Mouse (Mus musculus) heart, embryonic 13.5 days (tissue): ENCODE measurements around the gene Mapk8ip1. TPM values are rescaled to one million over a fixed set of nuclear protein-coding genes. Genes with fewer than 3 reads are reported as not detected.

Source experiments
- ATAC-seq: fragments of 200-750 bp; cut with Nextera tagmentation; 2 replicates; pipeline ENCODE4 v1.8.0; 2017; ENCODE audit warnings: moderate TSS enrichment; ENCODE audit not compliant: insufficient number of reproducible peaks, low FRiP score, low TSS enrichment; ENCODE audit errors: extremely low read depth
- H3K27ac ChIP-seq: fragments of 300-500 bp; sonication (generic); replicated peaks from 2 replicates; pipeline ENCODE4 v1.5.1; 2015; ENCODE audit warnings: moderate library complexity, mild to moderate bottlenecking, inconsistent platforms
- H3K27me3 ChIP-seq: fragments of 300-500 bp; sonication (generic); replicated peaks from 2 replicates; pipeline ENCODE4 v1.6.1; 2015; ENCODE audit warnings: mild to moderate bottlenecking, inconsistent platforms
- H3K36me3 ChIP-seq: fragments of 300-500 bp; sonication (generic); 2 replicates; pipeline ENCODE4 v1.6.1; 2015; ENCODE audit warnings: mild to moderate bottlenecking, inconsistent platforms
- H3K4me1 ChIP-seq: fragments of 300-500 bp; sonication (generic); 2 replicates; pipeline ENCODE4 v1.6.1; 2015; ENCODE audit warnings: inconsistent platforms
- H3K4me2 ChIP-seq: fragments of 300-500 bp; sonication (generic); 2 replicates; pipeline ENCODE4 v1.6.1; 2015; ENCODE audit warnings: inconsistent platforms, mild to moderate bottlenecking, moderate library complexity
- H3K4me3 ChIP-seq: fragments of 300-500 bp; sonication (generic); 2 replicates; pipeline ENCODE4 v1.5.1; 2015; ENCODE audit warnings: moderate library complexity, mild to moderate bottlenecking, inconsistent platforms
- H3K9ac ChIP-seq: fragments of 300-500 bp; sonication (generic); 2 replicates; pipeline ENCODE4 v1.6.1; 2015; ENCODE audit warnings: inconsistent platforms, mild to moderate bottlenecking, moderate library complexity
- H3K9me3 ChIP-seq: fragments of 300-500 bp; sonication (generic); 2 replicates; pipeline ENCODE4 v1.6.1; 2016; ENCODE audit warnings: inconsistent platforms
- WGBS: fragments of 180-500 bp; shearing (Covaris S2); methylation state at CpG from one replicate; pipeline ENCODE4 v1.1.7; 2015; ENCODE audit warnings: mixed read lengths; 5-methylcytosine and 5-hydroxymethylcytosine counted together
- polyA plus RNA-seq: library from polyadenylated mRNA; unstranded; fragments of >200 nt; fragmentation: Nextera tagmentation; extraction: Ambion mirVana; gene quantifications from 2 replicates; pipeline ENCODE4 v1.2.1, GENCODE M21; 2015

Mapk8ip1 gene
- polyA plus RNA-seq, 1 experiment from 2014 or later, result 7.5 TPM

- Histone ChIP-seq H3K4me3 (no peak overlapping the region), H3K27ac (no peak overlapping the region)
Measured at GRCm38 (mm10) chr2:92435023-92435422, 34.0 kb upstream of the Mapk8ip1 start.

DNA sequence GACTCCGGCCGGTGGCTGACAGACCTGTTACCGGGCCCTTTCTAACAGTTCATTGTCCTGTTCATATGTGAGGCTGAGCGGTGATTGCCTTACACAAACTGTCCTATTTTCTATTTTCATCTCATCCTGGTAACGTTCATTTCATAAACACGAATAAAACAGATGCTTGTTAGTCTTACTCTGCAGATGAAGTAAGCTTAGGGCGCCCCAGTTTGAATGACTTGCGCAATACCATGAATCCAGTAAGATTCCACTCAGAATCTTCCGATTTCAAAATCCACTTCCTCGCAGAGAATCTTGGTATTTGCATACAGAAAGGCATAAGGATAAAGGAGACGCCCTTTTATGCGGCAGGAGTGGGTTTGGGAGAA lies 33.3 kb upstream of the Mapk8ip1 start:
- peak overlapping the region; percentile 87 for H3K4me2 ChIP-seq
- H3K27ac ChIP-seq, result peak overlapping the region; percentile 30; the same call in 1 of the 2 replicates
- peak overlapping the region; percentile 90 for H3K4me3 ChIP-seq
- 11% methylated on average over 12 of the region's 12 CpGs for WGBS
- H3K27me3 ChIP-seq, result peaks cover 17% of the 10 kb centered on the region
- no peaks in the 10 kb centered on the region for H3K9me3 ChIP-seq
- H3K4me1 ChIP-seq, result peaks cover 51% of the 10 kb centered on the region
- no peaks in the 10 kb centered on the region for H3K36me3 ChIP-seq
- H3K9ac ChIP-seq, result peak overlapping the region; percentile 78
- ATAC-seq, result no peak

More at GRCm38 (mm10) chr2:92435023-92435422, 34.0 kb upstream of the Mapk8ip1 start:
- no peak overlapping the region; the same call in 1 of the 2 replicates for H3K9ac ChIP-seq
- H3K27me3 ChIP-seq, result peaks cover 22% of the 10 kb centered on the region
- WGBS, result 52% methylated on average over 6 of the region's 6 CpGs
- no peak for ATAC-seq
- H3K4me2 ChIP-seq, result peak overlapping the region; percentile 87
- H3K4me1 ChIP-seq, result peaks cover 44% of the 10 kb centered on the region
- no peaks in the 10 kb centered on the region for H3K9me3 ChIP-seq
- no peaks in the 10 kb centered on the region for H3K36me3 ChIP-seq

- under 1% methylated on average over 76 of the region's 76 CpGs for WGBS
- Histone ChIP-seq H3K27ac (peak within 1 kb of the TSS; percentile 60), H3K4me1 (peaks cover 57% of the 10 kb centered on the region), H3K9ac (peak within 1 kb of the TSS; percentile 91), H3K36me3 (no peaks in the 10 kb centered on the region), H3K27me3 (peaks cover 13% of the 10 kb centered on the region), H3K4me2 (peak within 1 kb of the TSS; percentile 87), H3K9me3 (no peaks in the 10 kb centered on the region), H3K4me3 (peak within 1 kb of the TSS; percentile 90)
- ATAC-seq, result peak; percentile 97
Measured at GRCm38 (mm10) chr2:92433578-92434374, 32.7 kb upstream of the Mapk8ip1 start, which contains the start of gene Cry2. Gene Cry2, minus strand, starts transcription at chr2:92434043.

DNA sequence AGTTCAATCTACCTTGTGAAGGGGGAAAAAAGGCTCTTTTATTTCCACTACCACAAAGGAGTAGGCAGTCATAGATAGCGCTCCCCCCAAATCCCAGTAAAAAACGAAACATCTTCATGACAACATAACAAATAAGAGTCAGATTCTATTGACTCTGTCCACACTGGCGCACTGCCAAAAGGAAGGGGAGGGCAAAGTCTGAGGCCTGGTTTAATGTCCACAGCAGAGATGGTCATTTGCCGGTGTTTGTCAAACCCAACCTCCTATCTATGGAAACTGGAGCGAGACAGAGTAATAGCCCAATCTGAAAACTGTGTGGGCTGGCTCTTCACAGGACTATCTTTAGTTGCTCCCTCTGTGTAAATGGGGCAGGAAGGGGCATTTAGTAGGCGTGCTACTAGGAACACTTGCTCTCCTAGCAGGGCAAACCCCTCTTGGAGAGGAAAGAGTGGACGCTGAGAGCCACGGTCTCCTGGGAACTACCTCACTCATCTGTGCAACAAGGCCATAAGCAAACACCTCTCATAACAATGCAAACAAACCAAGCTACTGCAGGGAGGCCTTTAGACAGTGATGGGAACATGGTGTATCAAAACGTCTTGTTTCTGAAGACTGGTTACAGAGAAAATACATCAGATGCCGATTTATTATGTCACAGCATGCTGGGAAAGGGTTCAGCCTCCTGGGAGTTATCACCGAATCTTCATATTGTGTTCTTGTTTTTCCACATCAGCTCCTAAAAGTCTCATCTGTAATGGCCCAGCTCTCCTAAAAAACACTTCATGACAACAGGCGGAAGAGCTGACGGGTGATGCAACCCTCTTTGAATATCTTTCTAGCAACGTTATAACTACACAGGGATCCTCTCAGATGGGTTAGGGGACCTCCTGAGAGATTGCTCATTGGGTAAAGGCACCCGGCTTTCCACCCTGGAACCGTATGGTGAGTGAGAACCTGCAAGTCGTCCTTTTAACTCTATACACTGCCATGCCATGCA lies 31.5 kb upstream of the Mapk8ip1 start:
- H3K4me3 ChIP-seq, result peak overlapping the region; percentile 90
- peak overlapping the region; percentile 60; the same call in 1 of the 2 replicates for H3K27ac ChIP-seq
- H3K9me3 ChIP-seq, result no peaks in the 10 kb centered on the region
- 41% methylated on average over 17 of the region's 17 CpGs for WGBS
- H3K4me1 ChIP-seq, result peaks cover 68% of the 10 kb centered on the region
- peak overlapping the region; percentile 87 for H3K4me2 ChIP-seq
- no peak for ATAC-seq
- peaks cover 13% of the 10 kb centered on the region for H3K27me3 ChIP-seq
- no peaks in the 10 kb centered on the region for H3K36me3 ChIP-seq
- peak overlapping the region; percentile 91 for H3K9ac ChIP-seq

GRCm38 (mm10) chr2:92431611-92432179 lies 30.6 kb upstream of the Mapk8ip1 start:
- peak overlapping the region; percentile 90 for H3K4me3 ChIP-seq
- H3K36me3 ChIP-seq, result no peaks in the 10 kb centered on the region
- WGBS, result 33% methylated on average over 11 of the region's 11 CpGs
- H3K27me3 ChIP-seq, result peaks cover 13% of the 10 kb centered on the region
- H3K27ac ChIP-seq, result peak overlapping the region; percentile 75
- peaks cover 77% of the 10 kb centered on the region for H3K4me1 ChIP-seq
- no peaks in the 10 kb centered on the region for H3K9me3 ChIP-seq
- ATAC-seq, result no peak
- H3K9ac ChIP-seq, result peak overlapping the region; percentile 91
- peak overlapping the region; percentile 87 for H3K4me2 ChIP-seq

- H3K36me3 ChIP-seq, result peaks cover 4% of the 10 kb centered on the region; the same call in 1 of the 2 replicates
- no peaks in the 10 kb centered on the region for H3K9me3 ChIP-seq
- peak overlapping the region; percentile 91 for H3K9ac ChIP-seq
- ATAC-seq, result no peak
- peaks cover 85% of the 10 kb centered on the region for H3K4me1 ChIP-seq
- peaks cover 12% of the 10 kb centered on the region for H3K27me3 ChIP-seq
- H3K27ac ChIP-seq, result peak overlapping the region; percentile 75
- H3K4me3 ChIP-seq, result peak overlapping the region; percentile 90
- H3K4me2 ChIP-seq, result peak overlapping the region; percentile 87
- WGBS, result 46% methylated on average over 21 of the region's 21 CpGs
Measured at GRCm38 (mm10) chr2:92430723-92431541, 29.9 kb upstream of the Mapk8ip1 start.

DNA sequence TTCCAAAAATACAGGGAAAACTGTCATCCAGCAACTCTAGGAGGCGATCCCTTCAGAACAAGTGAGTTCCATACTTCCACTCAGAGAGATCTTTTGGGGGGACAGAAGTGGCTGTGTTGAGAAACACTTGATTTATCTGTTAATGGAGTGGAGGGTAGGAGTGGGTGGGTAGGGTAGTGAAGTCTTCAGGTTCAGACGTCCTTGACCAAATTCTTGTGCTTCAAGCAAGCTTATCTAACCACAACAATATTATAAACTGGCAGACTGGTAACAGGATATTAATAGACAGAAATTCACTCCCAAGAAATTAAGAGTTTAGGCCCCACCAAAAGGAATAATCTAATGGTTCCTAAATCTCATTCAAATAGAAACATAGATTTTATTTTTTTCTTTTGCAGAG lies 29.0 kb upstream of the Mapk8ip1 start:
- Histone ChIP-seq H3K4me3 (no peak overlapping the region), H3K27ac (no peak overlapping the region), H3K27me3 (peaks cover 5% of the 10 kb centered on the region), H3K4me1 (peaks cover 93% of the 10 kb centered on the region), H3K4me2 (no peak overlapping the region), H3K9ac (peak overlapping the region; percentile 48), H3K36me3 (peaks cover 9% of the 10 kb centered on the region), H3K9me3 (no peaks in the 10 kb centered on the region)
- no peak for ATAC-seq
- 59% methylated on average over 2 of the region's 2 CpGs for WGBS

- no peaks in the 10 kb centered on the region for H3K27me3 ChIP-seq
- 0 out of 2 replicates have a peak overlapping the region, but pooled peaks have one; percentile 4 for H3K4me2 ChIP-seq
- peak; percentile 26; the same call in 1 of the 2 replicates for ATAC-seq
- H3K9ac ChIP-seq, result peak overlapping the region; percentile 37; the same call in 1 of the 2 replicates
- H3K9me3 ChIP-seq, result no peaks in the 10 kb centered on the region
- 38% methylated on average over 6 of the region's 6 CpGs for WGBS
- H3K4me1 ChIP-seq, result peaks cover 100% of the 10 kb centered on the region
- H3K27ac ChIP-seq, result peak overlapping the region; percentile 55
- peaks cover 26% of the 10 kb centered on the region for H3K36me3 ChIP-seq
- no peak overlapping the region for H3K4me3 ChIP-seq
Measured at GRCm38 (mm10) chr2:92427882-92428281, 26.8 kb upstream of the Mapk8ip1 start.

GRCm38 (mm10) chr2:92426426-92426825 lies 25.4 kb upstream of the Mapk8ip1 start:
- WGBS, result 65% methylated on average over 3 of the region's 3 CpGs
- H3K9ac ChIP-seq, result no peak overlapping the region; the same call in 1 of the 2 replicates
- no peaks in the 10 kb centered on the region for H3K27me3 ChIP-seq
- H3K9me3 ChIP-seq, result no peaks in the 10 kb centered on the region
- H3K4me1 ChIP-seq, result peaks cover 91% of the 10 kb centered on the region
- no peak overlapping the region for H3K4me3 ChIP-seq
- ATAC-seq, result no peak
- peak overlapping the region; percentile 94 for H3K27ac ChIP-seq
- H3K4me2 ChIP-seq, result no peak overlapping the region
- H3K36me3 ChIP-seq, result peaks cover 41% of the 10 kb centered on the region

GRCm38 (mm10) chr2:92425366-92425765 lies 24.3 kb upstream of the Mapk8ip1 start:
- Histone ChIP-seq H3K4me2 (peak overlapping the region; percentile 21; the same call in 1 of the 2 replicates), H3K27me3 (no peaks in the 10 kb centered on the region), H3K9me3 (no peaks in the 10 kb centered on the region), H3K9ac (peak overlapping the region; percentile 60), H3K36me3 (peaks cover 52% of the 10 kb centered on the region), H3K4me1 (peaks cover 80% of the 10 kb centered on the region), H3K27ac (peak overlapping the region; percentile 94), H3K4me3 (no peak overlapping the region)
- WGBS, result 88% methylated on average over 4 of the region's 4 CpGs
- no peak for ATAC-seq
